Mouse (Mus musculus) liver, adult 10 weeks (tissue): ENCODE data around the gene Prpf19. TPM values are rescaled to one million over a fixed set of nuclear protein-coding genes. Genes with fewer than 3 reads are reported as not detected.

Experiments
- polyA plus RNA-seq: library from polyadenylated mRNA; stranded (reverse); fragments of 350-450 nt; fragmentation: Illumina TruSeq; extraction: RNeasy Lipid Tissue Mini Kit (QIAGEN cat#74804); gene quantifications from one replicate; pipeline ENCODE4 v1.2.3, GENCODE M21; 2014; ENCODE audit warnings: low read depth, low replicate concordance

Gene Prpf19
- 30.7 TPM for polyA plus RNA-seq

DNA sequence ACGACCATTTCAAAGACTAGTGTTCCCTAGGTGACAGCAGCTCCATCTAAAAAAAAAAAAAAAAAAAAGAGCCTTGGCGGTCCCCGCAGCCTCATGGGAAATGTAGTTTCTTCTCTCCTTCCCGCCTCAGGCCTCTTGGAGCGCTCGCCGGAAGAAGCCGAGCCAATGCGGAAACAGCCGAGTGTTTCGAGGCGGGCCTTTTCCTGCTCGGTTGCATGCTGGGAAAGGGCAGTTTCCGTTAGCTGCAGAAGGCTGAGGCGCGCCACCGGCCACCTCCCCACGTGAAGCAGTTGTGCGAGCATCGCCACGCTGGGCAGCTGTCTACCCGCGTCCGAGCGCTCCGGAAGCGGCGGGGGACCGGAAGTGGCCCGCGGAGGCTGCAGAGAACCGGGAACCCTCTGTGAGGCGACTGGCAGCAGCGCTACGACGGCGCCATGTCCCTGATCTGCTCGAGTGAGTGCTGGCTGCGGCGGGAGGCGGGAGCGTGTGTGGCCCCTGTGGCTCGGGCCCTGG lies at the start of gene Prpf19:
TSS of gene Prpf19 (plus strand) at position 216 of the 513 bp plus-strand sequence.

DNA sequence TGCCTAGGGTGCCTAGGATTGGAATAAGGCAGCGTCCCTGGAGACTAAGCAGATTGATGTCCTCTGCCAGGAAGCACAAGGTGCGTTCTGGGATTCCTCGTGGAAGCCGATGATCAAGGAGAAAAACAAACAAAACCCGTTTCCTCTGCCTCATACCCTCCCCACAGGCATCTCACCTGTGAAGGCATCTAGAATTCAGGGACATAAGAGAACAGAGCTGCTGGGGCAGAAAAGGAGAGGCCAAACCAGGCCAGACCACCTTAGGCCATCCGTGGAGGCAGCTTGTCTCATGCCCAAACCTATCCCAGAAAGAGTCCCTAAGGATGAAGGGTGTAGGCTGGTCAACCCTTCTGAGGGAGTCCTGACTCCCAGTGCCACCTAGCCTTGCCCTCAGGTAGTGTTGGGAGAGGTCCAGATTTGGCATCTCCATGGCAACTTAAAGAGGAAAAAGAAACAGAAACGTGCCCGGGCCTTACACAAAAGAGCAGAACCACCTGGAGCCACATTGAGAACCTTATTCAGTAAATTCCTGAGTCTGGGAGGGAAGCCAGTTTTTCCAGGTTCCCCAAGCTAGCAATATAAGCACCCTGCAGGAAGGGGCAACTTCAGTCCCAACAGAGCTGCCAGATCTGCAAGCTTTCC lies 25.0 kb upstream of the Prpf19 start, which contains the start of gene Tmem132a:
TSS of gene Tmem132a (minus strand) at position 55 of the 642 bp plus-strand sequence.

DNA sequence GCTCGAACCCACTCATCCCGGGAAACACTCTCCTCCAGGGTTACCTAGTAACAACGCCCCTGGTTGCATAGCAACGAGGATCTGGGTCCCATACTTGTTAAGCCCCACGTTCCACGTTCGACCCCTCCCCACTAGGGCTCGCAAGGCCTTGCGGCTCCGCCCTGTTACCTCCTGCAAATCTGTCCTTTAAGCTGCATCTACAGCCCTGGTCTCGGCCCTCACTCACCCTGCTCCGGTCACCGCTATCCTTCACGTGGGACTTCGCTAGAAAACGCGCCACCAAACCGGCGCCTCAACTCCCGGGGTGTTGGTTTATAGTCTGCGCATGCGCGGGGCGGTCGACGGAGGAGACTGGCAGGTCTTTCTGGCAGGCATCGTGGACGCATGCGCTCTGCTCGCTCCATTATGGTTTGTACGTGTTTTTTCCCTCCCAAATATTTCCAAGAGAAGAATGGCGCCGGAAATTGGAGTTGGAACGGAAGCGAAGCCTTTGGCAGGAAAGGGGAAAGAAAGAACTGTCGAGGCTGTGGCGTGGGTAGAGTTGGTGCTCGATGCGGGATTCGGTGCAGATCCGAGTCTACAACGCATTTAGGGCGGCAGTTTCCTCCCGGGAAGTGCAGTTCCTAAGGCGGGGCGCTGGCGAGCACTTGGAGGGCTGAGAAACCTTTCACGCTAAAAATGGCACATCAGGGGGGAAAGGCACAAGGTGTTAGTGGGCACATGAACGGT lies 13.4 kb upstream of the Prpf19 start, which contains the start of gene Tmem109:
TSS of gene Tmem109 (minus strand) at position 576 of the 729 bp plus-strand sequence.

DNA sequence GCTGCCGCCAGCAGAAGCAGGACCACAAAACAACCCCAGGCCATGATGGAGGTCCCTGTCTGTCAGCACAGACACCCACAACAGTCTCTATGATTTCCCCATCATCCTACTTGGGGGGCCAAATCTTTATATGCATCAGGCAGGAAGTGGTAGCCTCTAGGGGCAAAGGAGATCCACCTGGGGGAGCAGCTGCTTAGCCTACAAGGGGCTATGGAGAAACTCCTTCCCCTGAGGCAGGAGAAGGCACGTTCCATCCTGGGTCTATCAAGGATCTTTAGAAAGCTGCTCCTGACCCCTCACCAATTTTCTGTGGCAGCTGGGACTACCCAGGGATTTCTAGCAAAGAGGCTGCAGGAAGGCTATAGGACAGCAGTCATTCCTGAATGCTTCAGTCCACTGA lies 25.5 kb downstream of the Prpf19 start, which contains the start of gene Zp1:
TSS of gene Zp1 (minus strand) at position 101 of the 400 bp plus-strand sequence.

DNA sequence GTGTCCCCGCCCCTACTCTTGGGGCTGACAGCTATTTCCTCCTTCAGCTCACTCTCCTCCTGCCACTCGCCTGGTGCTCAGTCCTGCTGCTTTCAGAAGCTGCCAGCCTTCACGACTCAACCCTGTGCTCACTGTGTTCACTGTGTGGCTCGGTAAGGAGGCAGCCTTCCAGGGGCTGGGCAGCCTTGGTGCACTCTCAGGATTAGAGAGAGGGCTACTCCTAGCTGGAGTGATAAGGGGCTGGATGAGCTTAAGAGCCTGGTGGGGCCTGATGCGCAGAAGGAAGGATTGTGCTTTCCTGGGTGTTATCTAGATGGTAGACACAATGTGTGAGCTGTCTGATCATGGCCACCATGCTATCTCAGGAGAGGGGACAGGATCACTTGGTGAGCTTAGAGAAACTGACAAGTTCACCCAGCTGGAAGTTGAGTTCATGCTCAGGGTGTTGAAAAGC lies 42.1 kb downstream of the Prpf19 start, which contains the start of gene Ptgdr2:
TSS of gene Ptgdr2 (plus strand) at position 51 of the 454 bp plus-strand sequence.

DNA sequence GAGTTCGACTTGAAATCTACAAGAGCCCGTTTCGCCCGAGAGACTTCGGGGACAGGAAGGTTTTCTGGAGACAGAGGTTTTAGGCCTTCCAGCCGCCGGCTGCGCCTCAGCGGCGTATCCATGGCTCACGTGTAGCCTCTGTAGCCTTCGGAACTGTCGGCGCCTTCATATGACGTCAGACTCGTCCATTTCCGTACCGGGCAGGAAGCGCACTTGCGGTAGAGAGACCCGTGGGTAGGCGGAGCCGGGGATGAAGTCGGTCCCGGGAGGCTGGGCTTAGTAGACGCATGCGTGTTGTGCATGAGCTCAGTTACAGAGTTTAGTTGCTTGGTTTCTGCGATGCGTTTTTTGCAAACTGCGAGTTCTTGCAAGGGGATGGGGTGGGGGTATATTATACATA lies 54.1 kb downstream of the Prpf19 start, which contains the start of gene Ccdc86:
TSS of gene Ccdc86 (minus strand) at position 155 of the 400 bp plus-strand sequence.

Other genes with a start within 250 kb of the Prpf19 start
- gene Pga5, start 217.2 kb upstream of the Prpf19 start, polyA plus RNA-seq, result not detected
- 1.7 TPM for gene Vps37c, start 206.5 kb upstream of the Prpf19 start, polyA plus RNA-seq
- gene Cd5, start 156.2 kb upstream of the Prpf19 start, polyA plus RNA-seq, result not detected
- gene Cd6, start 65.2 kb upstream of the Prpf19 start, polyA plus RNA-seq, result not detected
- 1.8 TPM for gene Slc15a3, start 55.5 kb upstream of the Prpf19 start, polyA plus RNA-seq
- not detected for gene Tmem132a, start 25.3 kb upstream of the Prpf19 start, polyA plus RNA-seq
- gene Tmem109, start 13.2 kb upstream of the Prpf19 start, polyA plus RNA-seq, result 2.3 TPM
- not detected for gene Zp1, start 25.4 kb downstream of the Prpf19 start, polyA plus RNA-seq
- gene Ptgdr2, start 41.9 kb downstream of the Prpf19 start, polyA plus RNA-seq, result not detected
- gene Ccdc86, start 54.0 kb downstream of the Prpf19 start, polyA plus RNA-seq, result 1.4 TPM
- gene Ms4a10, start 79.4 kb downstream of the Prpf19 start, polyA plus RNA-seq, result not detected
- not detected for gene Ms4a15, start 98.0 kb downstream of the Prpf19 start, polyA plus RNA-seq
- not detected for gene Ms4a18, start 122.8 kb downstream of the Prpf19 start, polyA plus RNA-seq
- gene Ms4a8a, start 185.9 kb downstream of the Prpf19 start, polyA plus RNA-seq, result 1.8 TPM
- not detected for gene 1700017D01Rik, start 235.6 kb downstream of the Prpf19 start, polyA plus RNA-seq